Mouse (Mus musculus) cerebellum, adult 18-20 months (tissue): ENCODE measurements around the gene Tsga10.
"Not testable (repeated sequence)": the region's sequence is repeated elsewhere in the genome, so short reads cannot be mapped to it uniquely, and the experiment has no call there.

ENCODE experiments used
- DNase-seq, 2 experiments: peaks; one replicate each; pipeline ENCODE4 v3.0.0; 2021

Gene Tsga10

DNA sequence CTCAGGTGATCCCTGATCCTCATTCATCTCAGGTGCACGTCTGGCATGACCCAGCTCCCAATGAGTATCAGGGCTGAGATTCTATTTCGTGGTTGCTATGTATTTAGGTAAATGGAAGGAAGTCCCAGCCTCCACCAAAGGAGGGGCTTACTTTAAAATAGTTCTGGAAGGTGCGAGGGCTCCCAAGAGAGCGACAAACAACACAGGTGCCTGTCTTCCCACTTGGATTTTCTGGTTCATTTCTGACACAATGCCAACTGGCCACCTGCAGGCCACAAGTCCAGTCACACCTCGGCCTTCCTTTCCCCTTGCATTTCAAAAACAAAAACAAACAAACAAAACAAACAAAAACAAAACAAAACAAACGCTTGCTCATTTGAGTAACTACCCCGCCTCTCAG is 147.7 kb downstream of the Tsga10 start:
- DNase-seq = peak; percentile 41 to 46

DNA sequence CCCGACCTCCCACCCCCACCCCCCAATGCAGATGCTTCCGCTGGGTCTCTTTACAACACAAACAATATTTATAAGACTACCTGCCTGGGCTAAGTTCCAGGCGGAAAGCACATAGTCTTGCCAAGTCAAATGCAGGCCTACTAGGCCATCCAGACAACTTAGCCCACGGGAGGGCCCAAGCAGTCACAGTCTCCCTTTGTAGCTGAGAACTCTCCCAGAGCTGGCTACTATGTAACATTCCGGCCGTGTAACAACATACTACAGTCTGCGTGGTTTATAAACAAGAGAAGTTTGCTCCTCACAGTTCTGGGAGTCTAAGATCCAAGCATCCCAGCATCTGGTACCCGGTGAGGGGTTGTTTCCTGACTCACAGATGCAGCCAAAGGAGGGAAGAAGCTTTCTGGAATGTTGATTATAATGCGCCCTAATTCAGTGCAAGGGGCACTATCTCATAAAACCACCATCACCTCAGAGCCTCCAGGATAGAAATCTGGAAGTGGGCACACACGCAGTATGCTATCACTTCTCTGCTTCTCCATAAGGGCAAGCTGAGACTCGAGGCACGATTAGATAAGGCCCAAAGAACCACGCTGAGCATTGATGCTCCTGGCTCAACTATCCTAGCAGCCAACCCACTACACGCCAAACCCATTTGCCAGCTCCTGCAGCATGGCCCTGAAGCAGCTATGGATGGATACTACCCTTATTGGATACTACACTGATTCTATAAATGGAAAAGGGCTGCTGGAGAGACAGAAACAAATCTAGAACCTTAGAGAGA is 148.6 kb downstream of the Tsga10 start:
- DNase-seq = no peak

DNA sequence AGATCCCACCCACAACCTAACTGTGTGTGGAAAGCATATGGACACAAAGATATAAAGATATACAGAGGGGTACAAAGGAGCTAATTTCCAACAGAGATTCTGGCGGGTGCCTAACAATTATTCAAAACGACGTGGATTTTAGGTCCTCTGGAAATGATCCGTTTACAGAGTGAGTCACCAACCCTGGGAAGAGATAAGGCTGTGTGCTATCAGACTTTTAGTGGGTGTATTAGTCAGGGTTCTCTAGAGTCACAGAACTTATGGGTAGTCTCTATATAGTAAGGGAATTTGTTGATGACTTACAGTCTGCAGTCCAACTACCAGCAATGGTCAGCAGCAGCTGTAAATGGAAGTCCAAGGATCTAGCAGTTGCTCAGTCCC is 153.9 kb downstream of the Tsga10 start:
- DNase-seq = not testable (repeated sequence)

DNA sequence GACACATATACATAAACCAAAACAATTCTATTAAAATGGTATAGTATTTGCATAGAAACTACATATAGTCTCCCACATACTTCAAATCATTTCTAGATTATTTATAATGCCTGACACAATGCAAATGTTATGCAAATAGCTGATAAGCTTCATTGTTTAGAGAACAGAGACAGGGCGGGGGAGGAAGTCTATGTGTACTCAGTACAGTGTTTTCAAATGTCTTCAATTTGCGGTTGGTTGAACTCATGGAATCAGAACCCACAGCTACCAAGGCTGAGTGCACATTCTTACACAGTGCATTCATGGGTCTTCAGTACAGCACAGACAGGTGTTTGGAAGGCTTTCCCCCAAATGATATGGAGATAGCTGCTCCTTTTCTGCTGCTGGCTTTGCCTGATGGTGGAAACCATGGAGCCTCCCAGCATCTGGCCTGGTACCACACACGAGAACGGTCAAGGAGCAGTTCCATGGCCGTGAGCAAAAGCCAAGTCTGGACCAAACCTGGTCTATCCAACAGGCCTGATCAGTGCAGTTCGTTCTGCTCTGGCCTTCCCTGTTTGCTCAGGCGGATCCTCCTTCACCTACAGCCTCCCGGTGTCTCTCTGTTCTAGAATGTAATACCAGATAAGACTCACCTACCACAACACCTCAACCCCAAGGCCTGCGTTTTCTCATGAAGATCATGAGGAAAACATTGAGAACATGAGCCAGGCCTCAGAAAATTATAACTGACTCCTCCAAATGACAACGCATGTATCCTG is 154.5 kb downstream of the Tsga10 start:
- no peak for DNase-seq

DNA sequence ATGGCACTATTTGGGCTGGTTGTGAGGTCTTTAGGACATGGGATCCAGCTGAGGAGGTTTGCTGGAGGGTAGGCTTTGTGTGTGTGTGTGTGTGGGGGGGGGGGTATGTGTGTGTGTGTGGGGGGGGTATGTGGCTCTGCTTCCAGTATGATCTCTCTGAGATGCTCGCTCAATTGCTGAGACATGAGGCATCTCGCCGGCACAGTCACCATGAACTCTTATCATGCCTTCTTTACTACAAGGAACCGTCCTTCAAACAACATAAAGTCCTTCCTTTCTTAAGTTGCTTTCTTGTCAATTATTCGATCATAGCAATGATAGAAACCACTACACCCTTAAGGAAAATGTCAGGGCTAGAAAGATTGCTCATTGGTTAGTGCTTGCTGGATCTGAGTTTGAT is 155.1 kb downstream of the Tsga10 start:
- DNase-seq = no peak

DNA sequence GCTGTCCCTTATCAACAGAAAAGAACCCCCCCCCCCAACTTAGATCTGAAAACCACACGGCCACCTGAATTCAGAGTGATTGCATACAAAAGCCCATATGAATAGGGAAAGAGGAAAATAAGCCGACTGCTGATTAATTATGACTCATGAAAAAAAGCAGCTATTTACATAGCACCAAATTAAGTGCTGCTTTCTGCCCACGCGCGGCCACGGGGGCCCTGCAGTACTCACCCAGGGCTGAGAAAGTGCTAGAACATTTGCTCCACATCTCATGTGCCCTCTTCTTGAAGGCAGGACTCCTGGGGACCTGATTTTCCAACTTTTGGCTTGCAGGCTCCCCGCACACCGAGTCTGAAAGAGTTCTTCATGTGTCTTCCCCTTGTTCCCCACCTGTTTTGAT is 156.5 kb downstream of the Tsga10 start:
- no peak for DNase-seq

DNA sequence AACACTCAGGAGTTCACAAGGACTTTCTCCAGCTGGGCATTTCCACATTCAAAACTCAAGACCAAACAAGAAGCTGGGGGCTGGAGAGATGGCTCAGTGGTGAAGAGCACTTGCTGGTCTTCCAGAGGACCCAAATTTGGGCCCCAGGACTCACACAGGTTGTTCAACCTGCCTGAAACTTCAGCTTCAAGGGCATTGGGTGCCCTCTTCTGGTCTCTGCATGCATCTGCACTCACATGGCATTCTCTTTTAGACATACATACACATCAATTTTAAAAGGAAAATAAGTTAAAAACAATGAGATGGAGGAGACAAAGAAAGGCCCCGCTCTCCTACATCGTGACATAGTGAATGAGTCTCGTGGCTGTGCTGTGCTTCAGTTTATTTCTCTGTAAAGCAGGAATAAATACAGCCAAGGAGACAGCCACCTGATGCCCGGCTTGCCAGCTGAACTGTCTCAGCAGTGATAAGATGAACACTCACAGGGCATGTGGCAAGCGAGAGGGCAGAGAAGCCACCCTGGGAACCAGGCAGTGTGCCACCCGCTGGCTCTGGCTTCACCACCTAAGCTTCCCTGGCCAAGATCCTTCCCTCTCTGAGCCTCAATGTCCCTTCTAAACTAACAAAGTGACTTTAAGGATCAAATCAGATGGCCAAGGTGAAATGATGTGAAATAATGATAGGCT is 157.8 kb downstream of the Tsga10 start:
- no peak for DNase-seq
